26 mouse cellular contexts compared by ENCODE assay signal in genomic region chr2:102712678-102713628, GRCm38 (mm10). TPM values are rescaled to one million over a fixed set of nuclear protein-coding genes. Genes with fewer than 3 reads are reported as not detected.
DNase-seq lines count a peak whose midpoint lies in the region; ATAC-seq and TF ChIP-seq lines count a peak whose summit lies in the region.
"Had no signal": no experiment of that assay in that cellular context is flagged by ENCODE, and none has a peak within 500 bp of the region (broad histone marks: within the 10 kb centered on the region; RNA-seq: fewer than 3 reads in every experiment).

No protein-coding gene starts in this region.

- no peaks in the 10 kb centered on the region for H3K36me3 ChIP-seq in lung, postnatal 0 days (ENCODE audit: insufficient read depth, low read length)
- H3K36me3 ChIP-seq: forebrain, embryonic 10.5 days; hindbrain, embryonic 10.5 days; hindbrain, embryonic 13.5 days had no signal

- intact Hi-C loops in heart, postnatal 36 days (cut with DNase I) = no loop called here
- intact Hi-C loops in left cerebral cortex, postnatal 10 days (cut with DNase I) = no loop called here

- no peak for TF ChIP-seq POLR2A in lung, adult 2 months (IDR thresholded peaks at IDR 0.05; ENCODE audit: borderline replicate concordance, extremely low read depth, low read depth, low read length)

- no peak overlapping the region for H3K4me3 ChIP-seq in lung, postnatal 0 days (ENCODE audit: low read depth, low read length)
- H3K4me3 ChIP-seq in lung, adult 2 months (replicated peaks; ENCODE audit: extremely low read depth, low read depth, low read length) = no peak overlapping the region
- H3K4me3 ChIP-seq: forebrain, embryonic 10.5 days; forebrain, embryonic 13.5 days; hindbrain, embryonic 10.5 days; hindbrain, embryonic 13.5 days had no signal

- H3K9me3 ChIP-seq in lung, postnatal 0 days (ENCODE audit: low read length) = no peaks in the 10 kb centered on the region
- H3K9me3 ChIP-seq: forebrain, embryonic 10.5 days; forebrain, embryonic 13.5 days; hindbrain, embryonic 10.5 days; hindbrain, embryonic 13.5 days had no signal

- no peaks in the 10 kb centered on the region for H3K27me3 ChIP-seq in lung, postnatal 0 days (replicated peaks; ENCODE audit: insufficient read depth, low read length)
- H3K27me3 ChIP-seq: forebrain, embryonic 13.5 days; hindbrain, embryonic 13.5 days had no signal

- H3K4me2 ChIP-seq in lung, postnatal 0 days (replicated peaks; ENCODE audit: low read depth, low read length) = no peak overlapping the region
- H3K4me2 ChIP-seq: forebrain, embryonic 13.5 days; heart, embryonic 11.5 days; hindbrain, embryonic 13.5 days had no signal

- WGBS in lung, postnatal 0 days = 65% methylated on average over 7 of the region's 7 CpGs
- WGBS in lung, adult 2 months = 68% methylated on average over 7 of the region's 7 CpGs

- TF ChIP-seq EP300 in lung, postnatal 0 days (IDR thresholded peaks at IDR 0.05) = peak; percentile 71

- peak; percentile 46 for DNase-seq in heart, adult 11 months
- no peak for DNase-seq in heart, postnatal 36 days
- peak; percentile 47 for DNase-seq in lung, postnatal 0 days (ENCODE audit: low spot score)
- no peak for DNase-seq in lung, adult 2 months
- peak; percentile 5 for DNase-seq in 416B (ENCODE audit: low read depth)
- DNase-seq in lung, postnatal 14 days = peak; percentile 15
- no peak for DNase-seq in left cerebral cortex, postnatal 10 days (ENCODE audit: extremely low spot score in 1 of 2, low spot score in 2 of 2)
- DNase-seq in kidney, postnatal 25 days = no peak
- DNase-seq: adrenal gland, adult 8-10 months; adrenal gland, postnatal 25 days; B cell, adult 2 months; cerebellum, adult 18-20 months; cerebellum, adult 9-10 months; cerebellum, postnatal 14 days; gastrocnemius, postnatal 10 days; gastrocnemius, postnatal 36 days had no signal

- no peak overlapping the region for H3K9ac ChIP-seq in lung, postnatal 0 days (replicated peaks; ENCODE audit: low read depth)
- H3K9ac ChIP-seq: forebrain, embryonic 13.5 days; hindbrain, embryonic 13.5 days had no signal

- TF ChIP-seq CTCF in lung, postnatal 0 days (IDR thresholded peaks at IDR 0.05) = no peak
- TF ChIP-seq CTCF in lung, adult 2 months (IDR thresholded peaks at IDR 0.05; ENCODE audit: insufficient read depth, low read length) = no peak

- peak overlapping the region; percentile 20; the same call in 1 of the 2 replicates for H3K27ac ChIP-seq in lung, postnatal 0 days (ENCODE audit: low read length)
- H3K27ac ChIP-seq: forebrain, embryonic 10.5 days; forebrain, embryonic 13.5 days; hindbrain, embryonic 10.5 days; hindbrain, embryonic 13.5 days had no signal

- peak; percentile 80 for ATAC-seq in lung, postnatal 0 days
- ATAC-seq: activated CD4-positive, CD25-positive, alpha-beta regulatory T cell, adult 4 months; forebrain, embryonic 13.5 days; forebrain, embryonic 16.5 days; hindbrain, embryonic 16.5 days had no signal

- H3K4me1 ChIP-seq in lung, postnatal 0 days (ENCODE audit: insufficient read depth, low read depth, low read length) = no peaks in the 10 kb centered on the region
- peaks cover 5% of the 10 kb centered on the region for H3K4me1 ChIP-seq in lung, adult 2 months (ENCODE audit: control insufficient read depth, insufficient read depth, low read length)
- H3K4me1 ChIP-seq: forebrain, embryonic 10.5 days; forebrain, embryonic 13.5 days; hindbrain, embryonic 10.5 days; hindbrain, embryonic 13.5 days had no signal

RNA-seq across cellular contexts. Expression of gene Slc1a2, which starts 54.5 kb away (rescaled TPM):
- total RNA-seq in heart, postnatal 36 days (2021) = under 1 TPM; 0.03 to 0.08 TPM
- 0.50 and 0.87 TPM in 2 replicates for polyA plus RNA-seq in lung, postnatal 0 days (2015; fragmentation: Nextera tagmentation; extraction: Ambion mirVana)
- 1.4 and 1.5 TPM in 2 replicates for polyA plus RNA-seq in lung, adult 2 months (2012; rRNA removed)
- 1,000 to 10,000 TPM; 1,314 to 1,339 TPM for total RNA-seq in left cerebral cortex, postnatal 10 days (2021)
- total RNA-seq: granulocyte monocyte progenitor cell, adult 5-6 weeks; MEL had no signal
- polyA plus RNA-seq: activated CD4-positive, CD25-positive, alpha-beta regulatory T cell, adult 4 months had no signal

Comparison
In these comparisons a context has a peak if more than half of its experiments do, and no peak if none do; other contexts are left out.
1. DNase-seq: peak in heart, adult 11 months (single experiment), lung, postnatal 0 days (single experiment), 416B (single experiment) and lung, postnatal 14 days (single experiment); none in heart, postnatal 36 days (0 of 2), lung, adult 2 months (single experiment), left cerebral cortex, postnatal 10 days (0 of 2) and kidney, postnatal 25 days (0 of 2).
2. RNA of gene Slc1a2, which starts 54.5 kb away (total RNA-seq): 1,314 to 1,339 TPM in left cerebral cortex, postnatal 10 days; 0.03 to 0.08 TPM in heart, postnatal 36 days; every median in the first group is over 1,000 times any median in the second.